In genomic region chr10:62725771-62726687, GRCm38 (mm10) we compare ENCODE assay signal across 8 mouse cellular contexts. TPM values are rescaled to one million over a fixed set of nuclear protein-coding genes. Genes with fewer than 3 reads are reported as not detected.
A peak's percentile ranks its signal among the peaks of the same experiment; 100 is the strongest.
DNase-seq lines count a peak whose midpoint lies in the region; ATAC-seq lines count a peak whose summit lies in the region.

Stox1 (minus strand) TSS chr10:62726128.

- no peaks in the 10 kb centered on the region for H3K9me3 ChIP-seq in hindbrain, embryonic 13.5 days

- no peaks in the 10 kb centered on the region for H3K36me3 ChIP-seq in hindbrain, embryonic 13.5 days

- peaks cover 37% of the 10 kb centered on the region for H3K27me3 ChIP-seq in hindbrain, embryonic 13.5 days

- 2% methylated on average over 65 of the region's 85 CpGs for WGBS in hindbrain, embryonic 13.5 days

- peak within 1 kb of the TSS; percentile 76 for H3K4me3 ChIP-seq in hindbrain, embryonic 13.5 days

- peak; percentile 68 for DNase-seq in MN1 (ENCODE audit: low spot score)
- peak; percentile 62 to 80 for DNase-seq in cerebellum, adult 18-20 months
- peak; percentile 33 to 65 for DNase-seq in frontal cortex, adult 2 months (ENCODE audit: extremely low spot score in 1 of 2, low spot score in 1 of 2)
- DNase-seq in layer of hippocampus, postnatal 25 days (ENCODE audit: extremely low spot score in 1 of 2, low spot score in 1 of 2) = peak; percentile 48 to 56
- peak; percentile 53 for DNase-seq in lung, postnatal 10 days
- DNase-seq in retina, postnatal 1 day = peak; percentile 87
- peak; percentile 81 for DNase-seq in thymus, postnatal 4 days

- H3K9ac ChIP-seq in hindbrain, embryonic 13.5 days = peak within 1 kb of the TSS; percentile 76

- peak within 1 kb of the TSS; percentile 62 for H3K27ac ChIP-seq in hindbrain, embryonic 13.5 days

- ATAC-seq in hindbrain, embryonic 13.5 days (ENCODE audit: low FRiP score) = peak; percentile 89

- H3K4me2 ChIP-seq in hindbrain, embryonic 13.5 days = peak within 1 kb of the TSS; percentile 85

- H3K4me1 ChIP-seq in hindbrain, embryonic 13.5 days (replicated peaks) = peaks cover 16% of the 10 kb centered on the region

RNA-seq across cellular contexts. Expression of gene Stox1, which starts in this region (rescaled TPM):
- 3.2 and 3.6 TPM in 2 replicates for polyA plus RNA-seq in frontal cortex, adult 2 months (2012; rRNA removed)
- 2.1 and 3.0 TPM in 2 replicates for polyA plus RNA-seq in hindbrain, embryonic 13.5 days (2015; fragmentation: Nextera tagmentation; extraction: Ambion mirVana)
- total RNA-seq in layer of hippocampus, postnatal 25 days (2021) = 1 to 10 TPM; 2.8 TPM

Comparison
In these comparisons a context has a peak if more than half of its experiments do, and no peak if none do; other contexts are left out.
1. Peak in every context shown above with its lines: DNase-seq, ATAC-seq, H3K4me3 ChIP-seq and H3K27ac ChIP-seq.